Mouse (Mus musculus): ENCODE data around the gene Trpm2.

DNA sequence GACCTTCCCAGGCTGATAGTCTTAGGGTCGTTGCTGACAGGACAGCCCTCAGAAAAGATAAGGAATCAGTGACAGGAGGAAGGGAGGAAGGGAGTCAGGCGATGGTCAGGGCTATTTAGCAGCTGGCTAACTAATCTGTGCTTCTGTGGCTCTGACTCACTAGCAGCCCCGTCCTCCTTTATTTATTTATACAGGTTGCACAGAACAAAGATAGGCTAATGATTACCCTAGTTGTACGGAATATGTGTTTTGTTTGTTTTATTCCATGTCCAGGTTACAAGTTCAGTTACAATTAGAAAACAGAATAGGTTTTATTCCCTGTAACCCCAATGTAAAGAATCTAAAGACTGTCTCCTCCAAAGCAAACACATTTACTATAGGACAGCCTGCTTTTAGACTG is 5.3 kb upstream of the Trpm2 start:
- TF ChIP-seq MAX (IDR thresholded peaks at IDR 0.05; ENCODE audit: low read depth) (no peak), POLR2A (IDR thresholded peaks at IDR 0.05; ENCODE audit: insufficient read length, low read depth) (no peak), TCF12 (IDR thresholded peaks at IDR 0.05; ENCODE audit: insufficient read depth, poor library complexity, severe bottlenecking) (no peak), MYOD1 (IDR thresholded peaks at IDR 0.05; ENCODE audit: control insufficient read depth in 1 of 3, insufficient read length in 2 of 3, low read depth in 2 of 3) (no peak), MYOG (IDR thresholded peaks at IDR 0.05; ENCODE audit: control insufficient read depth in 1 of 3, insufficient read depth in 1 of 3, insufficient read length in 2 of 3, low read depth in 2 of 3) (no peak), REST (IDR thresholded peaks at IDR 0.05; ENCODE audit: insufficient read depth, insufficient read length) (no peak), POLR2AphosphoS2 (IDR thresholded peaks at IDR 0.05; ENCODE audit: insufficient read length, low read depth) (no peak), E2F4 (IDR thresholded peaks at IDR 0.05; ENCODE audit: insufficient read depth) (no peak), USF1 (IDR thresholded peaks at IDR 0.05; ENCODE audit: low read depth) (no peak), SRF (IDR thresholded peaks at IDR 0.05; ENCODE audit: control insufficient read depth, insufficient read length, low read depth) (no peak), CEBPB (IDR thresholded peaks at IDR 0.05; ENCODE audit: insufficient read depth, poor library complexity, severe bottlenecking) (no peak)

Data from myocyte (in vitro differentiated cells).